Mouse (Mus musculus): ENCODE results near the gene Psg16. TPM values are rescaled to one million over a fixed set of nuclear protein-coding genes. Genes with fewer than 3 reads are reported as not detected.

Gene Psg16
- polyA plus RNA-seq, 1 experiment = not detected

- Histone ChIP-seq H3K36me3 (ENCODE audit: control insufficient read depth) (peaks cover 61% of the 10 kb centered on the region), H3K4me1 (ENCODE audit: control insufficient read depth) (peaks cover 38% of the 10 kb centered on the region), H3K9me3 (ENCODE audit: control insufficient read depth, low read length) (no peaks in the 10 kb centered on the region), H3K27me3 (ENCODE audit: control insufficient read depth) (no peaks in the 10 kb centered on the region), H3K4me3 (replicated peaks) (no peak overlapping the region)
- TF ChIP-seq TAL1 (IDR thresholded peaks at IDR 0.05; ENCODE audit: low read length) (no peak), GATA1 (IDR thresholded peaks at IDR 0.05; ENCODE audit: low read length) (no peak)
Observed at GRCm38 (mm10) chr7:17030239-17030638, 43.6 kb upstream of the Psg16 start.

GRCm38 (mm10) chr7:17038018-17038695 lies 35.7 kb upstream of the Psg16 start:
- peaks cover 97% of the 10 kb centered on the region for H3K36me3 ChIP-seq (ENCODE audit: control insufficient read depth)
- TF ChIP-seq TAL1 (IDR thresholded peaks at IDR 0.05; ENCODE audit: low read length) (no peak), GATA1 (IDR thresholded peaks at IDR 0.05; ENCODE audit: low read length) (no peak)
- no peak overlapping the region for H3K4me3 ChIP-seq (replicated peaks)
- H3K27me3 ChIP-seq (ENCODE audit: control insufficient read depth) = no peaks in the 10 kb centered on the region
- H3K4me1 ChIP-seq (ENCODE audit: control insufficient read depth) = no peaks in the 10 kb centered on the region
- no peaks in the 10 kb centered on the region for H3K9me3 ChIP-seq (ENCODE audit: control insufficient read depth, low read length)

- Histone ChIP-seq H3K36me3 (ENCODE audit: control insufficient read depth) (peaks cover 97% of the 10 kb centered on the region), H3K27me3 (ENCODE audit: control insufficient read depth) (no peaks in the 10 kb centered on the region), H3K9me3 (ENCODE audit: control insufficient read depth, low read length) (no peaks in the 10 kb centered on the region), H3K4me1 (ENCODE audit: control insufficient read depth) (no peaks in the 10 kb centered on the region), H3K4me3 (replicated peaks) (no peak overlapping the region)
- TF ChIP-seq GATA1 (IDR thresholded peaks at IDR 0.05; ENCODE audit: low read length) (no peak), TAL1 (IDR thresholded peaks at IDR 0.05; ENCODE audit: low read length) (no peak)
Observed at GRCm38 (mm10) chr7:17039373-17039772, 34.5 kb upstream of the Psg16 start.

DNA sequence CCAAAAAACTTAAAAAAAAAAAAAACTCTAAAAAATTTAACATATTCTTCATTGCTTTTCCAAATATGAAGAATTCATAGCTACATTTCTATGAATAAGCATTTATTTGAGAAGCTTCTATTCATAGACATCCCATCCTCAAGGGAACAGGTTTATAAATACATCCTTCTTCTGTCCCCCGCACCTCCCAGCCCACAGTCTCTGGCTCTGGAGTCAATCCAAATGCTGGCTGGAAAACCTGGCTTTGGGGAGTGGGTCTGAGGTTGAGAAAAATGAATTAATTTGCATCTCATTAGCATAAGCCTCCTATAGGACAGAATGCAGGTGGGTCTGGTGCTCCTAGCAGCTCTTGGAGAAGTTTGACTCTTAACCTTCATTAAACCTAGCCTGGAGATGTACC lies 28.1 kb upstream of the Psg16 start:
- Histone ChIP-seq H3K4me1 (ENCODE audit: control insufficient read depth) (peaks cover 16% of the 10 kb centered on the region), H3K36me3 (ENCODE audit: control insufficient read depth) (peaks cover 91% of the 10 kb centered on the region), H3K4me3 (replicated peaks) (no peak overlapping the region), H3K9me3 (ENCODE audit: control insufficient read depth, low read length) (no peaks in the 10 kb centered on the region), H3K27me3 (ENCODE audit: control insufficient read depth) (no peaks in the 10 kb centered on the region)
- TF ChIP-seq GATA1 (IDR thresholded peaks at IDR 0.05; ENCODE audit: low read length) (no peak), TAL1 (IDR thresholded peaks at IDR 0.05; ENCODE audit: low read length) (no peak)

DNA sequence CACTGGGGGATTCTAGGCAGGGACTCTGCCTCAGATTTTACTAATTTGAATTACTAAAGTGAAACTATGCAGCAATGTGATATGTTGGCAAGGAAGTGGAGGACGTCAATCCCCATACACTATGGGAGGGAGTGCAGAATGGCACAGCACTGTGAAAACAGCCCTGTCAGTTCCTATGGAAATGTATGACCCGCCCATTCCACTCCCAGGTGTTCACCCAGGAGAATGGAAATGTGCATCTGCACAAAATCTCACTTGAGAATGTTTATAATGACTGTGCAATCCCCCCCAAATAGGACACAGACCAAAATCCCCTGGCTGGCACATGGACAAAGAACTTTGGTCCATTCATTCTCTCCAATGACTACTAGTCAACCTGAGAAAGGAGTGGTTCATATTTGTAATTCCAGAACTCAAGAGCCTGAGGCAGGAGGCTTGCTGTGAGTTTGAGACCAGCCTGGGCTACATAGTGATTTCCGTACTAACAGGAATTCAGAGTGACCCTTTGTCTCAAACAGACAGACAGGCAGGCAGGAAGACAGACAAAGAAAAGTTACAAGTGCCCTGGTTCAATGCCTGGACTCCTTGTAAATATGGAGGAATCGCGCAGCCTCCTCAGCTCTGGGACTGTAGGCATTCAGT lies 26.7 kb upstream of the Psg16 start:
- TF ChIP-seq TAL1 (IDR thresholded peaks at IDR 0.05; ENCODE audit: low read length) (no peak), GATA1 (IDR thresholded peaks at IDR 0.05; ENCODE audit: low read length) (no peak)
- Histone ChIP-seq H3K9me3 (ENCODE audit: control insufficient read depth, low read length) (no peaks in the 10 kb centered on the region), H3K4me1 (ENCODE audit: control insufficient read depth) (peaks cover 25% of the 10 kb centered on the region), H3K4me3 (replicated peaks) (no peak overlapping the region), H3K27me3 (ENCODE audit: control insufficient read depth) (no peaks in the 10 kb centered on the region), H3K36me3 (ENCODE audit: control insufficient read depth) (peaks cover 90% of the 10 kb centered on the region)

- H3K27me3 ChIP-seq (ENCODE audit: control insufficient read depth) = no peaks in the 10 kb centered on the region
- H3K4me3 ChIP-seq (replicated peaks) = no peak overlapping the region
- peaks cover 34% of the 10 kb centered on the region for H3K4me1 ChIP-seq (ENCODE audit: control insufficient read depth)
- TF ChIP-seq TAL1 (IDR thresholded peaks at IDR 0.05; ENCODE audit: low read length) = no peak
- TF ChIP-seq GATA1 (IDR thresholded peaks at IDR 0.05; ENCODE audit: low read length) = no peak
- H3K9me3 ChIP-seq (ENCODE audit: control insufficient read depth, low read length) = peaks cover 2% of the 10 kb centered on the region; the same call in 1 of the 2 replicates
- H3K36me3 ChIP-seq (ENCODE audit: control insufficient read depth) = peaks cover 89% of the 10 kb centered on the region
Observed at GRCm38 (mm10) chr7:17048431-17049190, 25.2 kb upstream of the Psg16 start.

- Histone ChIP-seq H3K9me3 (ENCODE audit: control insufficient read depth, low read length) (peaks cover 5% of the 10 kb centered on the region), H3K36me3 (ENCODE audit: control insufficient read depth) (peaks cover 85% of the 10 kb centered on the region), H3K4me3 (replicated peaks) (no peak overlapping the region), H3K4me1 (ENCODE audit: control insufficient read depth) (peaks cover 51% of the 10 kb centered on the region), H3K27me3 (ENCODE audit: control insufficient read depth) (no peaks in the 10 kb centered on the region)
- no peak for TF ChIP-seq TAL1 (IDR thresholded peaks at IDR 0.05; ENCODE audit: low read length)
- TF ChIP-seq GATA1 (IDR thresholded peaks at IDR 0.05; ENCODE audit: low read length) = no peak
Observed at GRCm38 (mm10) chr7:17050491-17050890, 23.3 kb upstream of the Psg16 start.

DNA sequence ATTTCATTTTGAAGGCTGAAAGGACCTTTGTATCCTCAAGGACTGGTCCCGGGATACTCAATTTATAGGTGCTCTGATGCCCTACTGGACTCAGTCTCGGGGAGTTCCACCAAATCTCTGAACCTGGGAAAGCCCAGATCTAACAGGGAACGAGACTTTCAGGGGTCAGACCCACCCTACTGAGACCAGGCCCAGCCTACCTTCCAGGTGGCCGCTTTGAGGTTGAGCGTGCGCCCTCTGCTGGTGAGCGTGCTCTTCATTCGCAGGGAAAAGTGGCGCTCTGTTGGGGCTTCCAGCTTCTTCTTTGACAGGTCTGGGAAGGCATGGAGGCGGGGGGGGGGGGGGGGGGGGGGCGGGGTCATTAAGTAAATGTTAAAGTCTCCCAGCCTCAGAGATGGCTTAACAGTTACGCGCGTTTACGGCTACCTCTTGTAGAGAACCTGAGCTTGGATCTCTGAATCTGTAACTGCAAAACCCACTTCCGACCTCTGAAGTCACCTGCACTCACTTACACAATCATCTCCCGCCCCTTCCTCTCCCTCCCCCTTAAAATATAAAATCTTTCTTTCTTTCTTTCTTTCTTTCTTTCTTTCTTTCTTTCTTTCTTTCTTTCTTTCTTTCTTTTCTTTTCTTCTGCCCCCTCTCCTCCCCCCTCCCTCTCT lies 22.8 kb upstream of the Psg16 start:
- H3K36me3 ChIP-seq (ENCODE audit: control insufficient read depth) = peaks cover 84% of the 10 kb centered on the region
- H3K4me3 ChIP-seq (replicated peaks) = no peak overlapping the region
- peaks cover 57% of the 10 kb centered on the region for H3K4me1 ChIP-seq (ENCODE audit: control insufficient read depth)
- TF ChIP-seq TAL1 (IDR thresholded peaks at IDR 0.05; ENCODE audit: low read length) = no peak
- TF ChIP-seq GATA1 (IDR thresholded peaks at IDR 0.05; ENCODE audit: low read length) = no peak
- peaks cover 5% of the 10 kb centered on the region for H3K9me3 ChIP-seq (ENCODE audit: control insufficient read depth, low read length)
- H3K27me3 ChIP-seq (ENCODE audit: control insufficient read depth) = no peaks in the 10 kb centered on the region
